Mouse (Mus musculus) small intestine, adult 2 months (tissue): ENCODE measurements at regions not wholly inside any gene's neighbourhood (a gene's known extent, or its start where the extent isn't known, plus 50 kb on each side); places are given as distances from the start of the nearest gene placed in this dataset.

ENCODE experiments used
- H3K27ac ChIP-seq: fragments of 200-500 bp; 2 replicates; pipeline ENCODE4 v1.5.1; 2012; ENCODE audit warnings: low read depth, low read length, control low read depth, inconsistent platforms; ENCODE audit not compliant: insufficient read depth
- H3K27me3 ChIP-seq: fragments of 200-500 bp; 2 replicates; pipeline ENCODE4 v1.6.1; 2012; ENCODE audit warnings: mild to moderate bottlenecking, moderate library complexity, low read length, inconsistent platforms; ENCODE audit not compliant: control insufficient read depth, insufficient read depth
- H3K36me3 ChIP-seq: fragments of 200-500 bp; 2 replicates; pipeline ENCODE4 v1.6.1; 2012; ENCODE audit warnings: mild to moderate bottlenecking, low read length, control low read depth, inconsistent platforms; ENCODE audit not compliant: control insufficient read depth, insufficient read depth
- H3K4me1 ChIP-seq: fragments of 200-500 bp; 2 replicates; pipeline ENCODE4 v1.6.1; 2012; ENCODE audit warnings: low read length, inconsistent platforms, mixed read lengths; ENCODE audit not compliant: control insufficient read depth, insufficient read depth, insufficient read length
- H3K4me3 ChIP-seq: fragments of 200-500 bp; 2 replicates; pipeline ENCODE4 v1.5.1; 2012; ENCODE audit warnings: low read depth, mild to moderate bottlenecking, control low read depth, inconsistent platforms, low read length, moderate library complexity
- CTCF ChIP-seq: fragments of 200-500 bp; IDR thresholded peaks from 2 replicates; pipeline ENCODE4 v1.5.1; 2012; ENCODE audit warnings: low read depth, mild to moderate bottlenecking, control low read depth, inconsistent platforms, low read length, moderate library complexity, mixed read lengths; ENCODE audit not compliant: insufficient replicate concordance, insufficient read length; ENCODE audit errors: extremely low read depth
- POLR2A ChIP-seq: fragments of 200-500 bp; IDR thresholded peaks from 2 replicates; pipeline ENCODE4 v1.6.1; 2012; ENCODE audit warnings: low read depth, mild to moderate bottlenecking, control low read depth, inconsistent platforms, low read length, moderate library complexity
- WGBS: fragments of 180-500 bp; shearing (Covaris S2); methylation state at CpG from one replicate; pipeline ENCODE4 v1.1.7; 2018; 5-methylcytosine and 5-hydroxymethylcytosine counted together

DNA sequence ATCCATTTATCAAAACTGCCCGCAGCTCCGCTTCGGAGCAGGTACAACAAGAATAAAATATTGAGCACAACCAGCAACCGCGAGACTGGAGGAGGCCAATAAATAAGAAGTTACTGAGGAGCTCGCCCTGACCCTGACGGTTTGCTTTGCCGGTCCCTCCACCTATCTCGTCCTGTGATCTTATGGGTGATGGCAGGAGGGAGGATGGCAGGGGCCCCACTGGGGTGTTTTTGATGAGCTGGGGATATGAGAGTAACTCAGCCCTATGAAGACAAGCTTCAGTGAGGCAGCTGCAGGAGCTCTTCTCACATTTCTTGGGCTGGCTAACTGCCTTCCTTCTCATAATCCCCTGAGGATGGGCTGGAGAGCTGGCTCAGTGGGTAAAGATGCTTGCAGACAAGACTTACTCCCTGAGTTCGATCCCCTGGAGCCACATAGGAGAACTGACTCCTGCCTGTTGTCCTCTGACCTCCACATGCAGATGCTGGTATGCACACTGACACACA lies 132.3 kb upstream of the Sdk2 start:
- Histone ChIP-seq H3K4me3 (no peak overlapping the region), H3K27ac (peak overlapping the region; percentile 64), H3K27me3 (no peaks in the 10 kb centered on the region), H3K4me1 (0 out of 2 replicates have a peak, but pooled peaks cover 3% of the 10 kb centered on the region), H3K36me3 (no peaks in the 10 kb centered on the region)
- TF ChIP-seq CTCF (no peak), POLR2A (no peak)
- WGBS, result 49% methylated on average over 10 of the region's 10 CpGs

DNA sequence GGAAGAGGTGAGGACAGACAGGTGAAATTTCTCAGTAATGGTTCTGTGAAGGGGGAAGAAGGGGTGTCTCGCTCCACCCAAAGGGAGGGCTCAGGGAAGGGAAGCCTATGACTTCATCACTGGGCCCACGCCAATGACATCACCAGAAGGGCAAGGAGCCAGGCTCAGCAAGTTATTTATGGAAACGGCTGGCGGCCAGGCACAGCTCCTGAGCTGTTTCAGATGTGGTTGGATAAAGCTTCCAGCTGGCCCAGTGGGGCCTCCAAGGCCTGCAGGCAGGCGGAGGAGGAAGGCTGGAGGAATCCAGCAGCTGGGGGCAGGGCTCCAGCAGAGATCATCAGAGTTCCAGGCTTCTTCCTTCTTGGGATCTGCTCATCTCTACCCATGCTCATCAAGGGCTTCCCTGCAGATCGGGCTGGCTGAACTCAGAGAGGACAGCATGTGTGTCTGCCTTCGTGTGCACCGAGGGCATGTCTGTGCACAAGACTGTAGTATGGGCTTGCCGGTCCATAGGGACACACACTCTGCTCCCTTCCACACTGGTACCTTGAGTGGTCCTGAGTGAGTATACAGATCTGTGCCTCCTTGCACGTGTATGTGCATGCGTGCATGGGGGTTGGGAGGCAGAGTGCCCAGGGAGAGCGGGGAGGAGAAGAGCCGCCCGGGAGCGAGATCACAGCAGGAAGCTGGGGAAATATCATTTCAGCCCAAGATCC lies 131.6 kb upstream of the Sdk2 start:
- Histone ChIP-seq H3K4me3 (no peak overlapping the region), H3K4me1 (0 out of 2 replicates have a peak, but pooled peaks cover 3% of the 10 kb centered on the region), H3K27ac (peak overlapping the region; percentile 64), H3K36me3 (no peaks in the 10 kb centered on the region), H3K27me3 (no peaks in the 10 kb centered on the region)
- WGBS, result 47% methylated on average over 15 of the region's 15 CpGs
- TF ChIP-seq CTCF (no peak), POLR2A (no peak)

DNA sequence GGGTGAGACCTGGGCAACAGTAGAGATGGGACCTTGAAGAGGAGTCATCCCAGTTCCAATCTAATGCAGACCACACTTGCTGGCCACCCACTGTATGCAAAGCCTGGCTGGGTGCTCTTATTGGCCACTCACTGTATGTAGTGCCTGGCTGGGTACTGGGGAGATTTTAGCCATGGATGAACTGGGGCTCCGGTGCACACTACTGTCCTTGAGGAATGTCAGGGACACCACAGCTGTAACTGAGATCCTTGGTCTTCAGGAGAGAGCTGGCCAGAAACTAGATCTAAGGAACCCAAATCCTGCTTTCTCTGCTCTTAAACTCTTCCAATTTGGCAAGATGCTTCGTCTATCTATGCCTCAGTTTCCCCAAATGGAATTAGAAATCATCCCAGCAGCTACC lies 128.4 kb upstream of the Sdk2 start:
- Histone ChIP-seq H3K36me3 (no peaks in the 10 kb centered on the region), H3K27me3 (no peaks in the 10 kb centered on the region), H3K27ac (no peak overlapping the region), H3K4me3 (no peak overlapping the region), H3K4me1 (0 out of 2 replicates have a peak, but pooled peaks cover 3% of the 10 kb centered on the region)
- WGBS, result 87% methylated on average over 2 of the region's 2 CpGs
- TF ChIP-seq POLR2A (no peak), CTCF (no peak)

DNA sequence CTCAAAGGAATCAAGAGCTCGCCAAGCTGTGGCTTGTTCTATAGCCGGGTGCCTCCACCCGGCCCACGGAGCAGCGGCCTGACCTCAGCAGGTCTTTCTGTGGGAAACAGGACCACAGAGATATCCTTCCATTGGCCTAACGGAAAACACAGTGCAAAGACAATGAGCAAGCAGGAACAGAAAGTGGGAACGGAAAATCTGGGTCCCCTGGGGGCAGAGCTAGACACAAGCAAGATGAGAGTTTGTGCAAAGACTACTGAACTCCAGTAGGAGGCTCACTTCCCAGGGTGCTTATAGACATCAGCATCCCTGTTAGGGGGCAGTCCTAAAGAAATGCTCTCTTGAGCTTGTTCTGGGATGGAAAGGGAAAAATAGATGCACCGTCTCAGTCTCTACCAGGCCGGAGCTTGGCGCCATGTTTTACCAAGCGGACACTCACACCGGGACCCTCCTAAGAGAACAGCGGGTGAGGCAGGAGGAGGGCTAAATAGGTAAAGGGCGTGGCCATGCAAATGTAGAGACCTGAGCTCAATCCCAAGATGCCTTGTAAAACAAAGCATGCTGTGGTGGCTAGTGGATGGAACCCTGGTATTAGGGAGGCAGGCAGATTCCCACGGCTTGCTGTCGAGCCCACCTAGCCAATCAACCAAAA lies 127.3 kb upstream of the Sdk2 start:
- Histone ChIP-seq H3K27me3 (no peaks in the 10 kb centered on the region), H3K36me3 (no peaks in the 10 kb centered on the region), H3K4me3 (no peak overlapping the region), H3K27ac (no peak overlapping the region), H3K4me1 (0 out of 2 replicates have a peak, but pooled peaks cover 3% of the 10 kb centered on the region)
- TF ChIP-seq POLR2A (no peak), CTCF (no peak)
- 52% methylated on average over 16 of the region's 16 CpGs for WGBS

DNA sequence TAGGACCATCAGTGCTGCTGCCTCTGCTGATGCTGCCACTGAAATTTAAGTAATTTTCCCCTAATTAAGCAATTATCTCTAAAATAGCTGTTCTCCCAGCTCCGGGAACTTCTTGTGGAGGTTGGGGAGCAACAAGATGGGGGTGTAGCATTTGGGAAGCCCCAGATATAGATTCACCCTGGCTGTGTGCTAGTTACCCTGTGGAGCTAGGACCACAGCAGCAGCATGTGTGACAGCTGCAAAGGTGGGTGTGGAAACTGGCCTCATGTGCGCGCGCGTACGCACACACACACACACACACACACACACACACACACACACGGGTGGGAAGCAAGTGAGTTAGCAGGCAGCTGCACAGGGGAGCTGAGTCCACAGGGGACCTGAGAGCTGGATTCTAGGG lies 126.2 kb upstream of the Sdk2 start:
- 90% methylated on average over 7 of the region's 7 CpGs for WGBS
- no peak overlapping the region for H3K27ac ChIP-seq

DNA sequence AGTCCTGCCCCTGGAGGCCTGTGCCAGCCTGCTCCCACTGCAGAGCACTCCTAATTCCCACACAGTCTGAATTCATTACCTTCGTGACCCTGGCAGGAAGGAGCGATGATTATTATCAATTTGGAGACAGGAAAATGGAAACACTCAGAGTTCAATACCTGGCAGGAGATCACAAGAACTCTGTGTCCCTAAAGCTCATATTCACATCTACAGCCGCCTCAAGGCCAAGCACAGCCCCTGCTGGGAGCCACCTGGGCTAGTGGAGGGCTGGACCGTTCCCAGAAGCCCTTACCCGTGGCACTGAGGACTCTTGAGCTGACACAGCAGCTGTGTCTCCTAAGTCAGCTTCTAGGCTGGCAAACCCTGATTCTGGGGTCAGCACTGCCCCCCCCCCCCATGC lies 124.8 kb upstream of the Sdk2 start:
- no peak overlapping the region for H3K27ac ChIP-seq
- H3K4me3 ChIP-seq, result no peak overlapping the region
- H3K4me1 ChIP-seq, result no peaks in the 10 kb centered on the region
- WGBS, result 64% methylated on average over 5 of the region's 5 CpGs
- TF ChIP-seq POLR2A, result no peak
- TF ChIP-seq CTCF, result no peak
- H3K27me3 ChIP-seq, result no peaks in the 10 kb centered on the region
- no peaks in the 10 kb centered on the region for H3K36me3 ChIP-seq

More for the DNA sequence above, 126.2 kb upstream of the Sdk2 start:
- H3K4me3 ChIP-seq, result no peak overlapping the region
- no peaks in the 10 kb centered on the region for H3K27me3 ChIP-seq
- no peaks in the 10 kb centered on the region for H3K4me1 ChIP-seq
- no peaks in the 10 kb centered on the region for H3K36me3 ChIP-seq
- TF ChIP-seq POLR2A (no peak), CTCF (no peak)
